Mouse (Mus musculus): Measurements from ENCODE around the gene Zfp697.
"Not testable (repeated sequence)": the region's sequence is repeated elsewhere in the genome, so short reads cannot be mapped to it uniquely, and the experiment has no call there.

Zfp697 gene

DNA sequence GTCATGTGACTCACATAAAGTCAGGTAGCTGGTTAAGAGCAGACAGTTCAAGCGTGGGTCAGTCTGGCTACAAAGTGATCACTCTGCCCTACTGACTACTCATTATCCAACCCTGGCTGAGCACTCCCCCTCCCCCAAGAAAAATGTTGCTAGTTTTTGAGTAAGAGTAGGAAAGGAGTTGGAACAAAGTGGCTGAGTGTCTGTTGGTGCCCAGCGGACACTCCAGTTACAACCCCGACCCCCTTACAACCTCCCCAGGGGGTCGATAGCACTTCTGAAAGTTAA lies 37.5 kb downstream of the Zfp697 start:
- DNase-seq (ENCODE audit: low spot score): no peak

DNA sequence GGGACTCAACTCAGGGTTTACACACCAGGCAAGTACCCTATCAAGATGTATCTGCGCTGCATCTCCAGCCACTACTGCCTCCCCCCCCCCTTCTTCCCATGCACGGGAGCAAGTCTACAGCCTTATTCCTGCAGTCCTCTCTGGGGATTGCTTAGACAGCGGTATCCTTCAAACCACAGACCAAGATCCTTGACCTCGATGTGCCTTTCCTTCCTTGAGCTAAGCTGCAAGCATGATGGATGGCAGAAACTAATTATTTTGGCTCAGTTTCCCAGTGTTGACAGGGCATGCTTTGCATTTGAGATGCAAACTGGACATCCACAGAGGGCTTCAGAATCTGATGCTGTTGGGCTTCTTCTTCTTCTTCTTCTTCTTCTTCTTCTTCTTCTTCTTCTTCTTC lies 40.7 kb downstream of the Zfp697 start:
- no peak for DNase-seq (ENCODE audit: low spot score)

DNA sequence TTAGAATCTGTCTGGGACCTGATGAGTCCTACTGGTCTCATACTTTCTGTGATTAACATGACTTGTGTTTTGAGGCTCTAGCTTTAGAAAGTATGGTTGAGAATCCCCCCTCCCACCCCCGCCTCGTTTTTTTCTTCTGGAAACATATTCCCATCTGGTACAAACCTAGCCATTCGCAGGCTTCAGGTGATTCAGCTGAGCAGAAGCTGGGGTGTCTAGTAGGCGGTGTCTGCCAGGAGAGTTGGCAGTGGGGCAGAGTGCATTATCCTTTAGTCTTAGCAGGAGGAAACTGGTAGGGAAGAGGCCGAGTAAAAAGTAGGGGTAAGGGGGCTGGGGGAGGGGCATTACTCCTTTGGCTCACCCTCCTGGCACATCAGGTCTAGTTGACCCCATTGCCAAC lies 44.5 kb downstream of the Zfp697 start:
- DNase-seq (ENCODE audit: low spot score): no peak

DNA sequence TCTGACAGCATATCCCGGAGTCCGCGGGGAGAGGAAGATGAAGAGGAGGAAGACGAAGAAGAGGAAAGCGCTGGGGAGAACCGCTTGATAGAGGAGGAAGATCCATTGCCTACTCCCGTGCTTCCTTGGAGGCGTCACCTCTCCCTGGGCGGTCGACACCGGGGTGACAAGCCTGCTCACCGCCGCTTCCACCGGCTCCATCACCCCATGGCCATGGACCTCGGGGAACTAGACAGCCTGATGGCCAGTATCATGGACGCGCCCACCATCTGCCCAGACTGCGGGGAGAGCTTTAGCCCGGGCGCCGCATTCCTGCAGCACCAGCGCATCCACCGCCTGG lies 45.0 kb downstream of the Zfp697 start:
- DNase-seq (ENCODE audit: low spot score): no peak

DNA sequence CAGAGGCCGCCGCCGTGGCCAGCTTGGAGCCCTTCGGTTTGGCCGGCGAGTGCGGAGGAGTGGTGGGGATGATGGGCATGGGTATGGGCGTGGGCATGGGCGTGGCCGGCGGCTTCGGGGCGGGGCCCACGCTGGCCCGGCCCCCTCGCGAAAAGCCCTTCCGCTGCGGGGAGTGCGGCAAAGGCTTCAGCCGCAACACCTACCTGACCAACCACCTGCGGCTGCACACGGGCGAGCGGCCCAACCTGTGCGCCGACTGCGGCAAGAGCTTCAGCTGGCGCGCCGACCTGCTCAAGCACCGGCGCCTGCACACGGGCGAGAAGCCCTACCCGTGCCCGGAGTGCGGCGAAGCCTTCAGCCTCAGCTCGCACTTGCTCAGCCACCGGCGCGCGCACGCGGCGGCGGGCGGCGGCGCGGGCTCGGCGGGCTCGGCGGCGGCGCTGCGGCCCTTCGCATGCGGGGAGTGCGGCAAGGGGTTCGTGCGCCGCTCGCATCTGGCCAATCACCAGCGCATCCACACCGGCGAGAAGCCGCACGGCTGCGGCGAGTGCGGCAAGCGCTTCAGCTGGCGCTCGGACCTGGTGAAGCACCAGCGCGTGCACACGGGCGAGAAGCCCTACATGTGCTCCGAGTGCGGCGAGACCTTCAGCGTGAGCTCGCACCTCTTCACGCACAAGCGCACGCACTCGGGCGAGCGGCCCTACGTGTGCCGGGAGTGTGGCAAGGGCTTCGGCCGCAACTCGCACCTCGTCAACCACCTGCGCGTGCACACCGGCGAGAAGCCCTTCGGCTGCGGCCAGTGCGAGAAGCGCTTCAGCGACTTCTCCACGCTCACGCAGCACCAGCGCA lies 45.6 kb downstream of the Zfp697 start:
- peak; percentile 84 for DNase-seq (ENCODE audit: low spot score)

DNA sequence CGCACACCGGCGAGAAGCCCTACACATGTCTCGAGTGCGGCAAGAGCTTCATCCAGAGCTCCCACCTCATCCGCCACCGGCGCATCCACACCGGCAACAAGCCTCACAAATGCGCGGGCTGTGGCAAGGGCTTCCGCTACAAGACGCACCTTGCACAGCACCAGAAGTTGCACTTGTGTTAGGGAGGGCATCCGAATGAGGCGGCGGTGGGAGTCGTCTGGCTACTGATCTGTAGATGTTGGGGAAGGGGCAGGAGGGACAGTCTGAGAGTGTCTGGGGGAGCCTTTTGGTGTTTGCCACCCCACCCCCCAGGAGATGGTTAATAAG lies 46.2 kb downstream of the Zfp697 start:
- no peak for DNase-seq (ENCODE audit: low spot score)

DNA sequence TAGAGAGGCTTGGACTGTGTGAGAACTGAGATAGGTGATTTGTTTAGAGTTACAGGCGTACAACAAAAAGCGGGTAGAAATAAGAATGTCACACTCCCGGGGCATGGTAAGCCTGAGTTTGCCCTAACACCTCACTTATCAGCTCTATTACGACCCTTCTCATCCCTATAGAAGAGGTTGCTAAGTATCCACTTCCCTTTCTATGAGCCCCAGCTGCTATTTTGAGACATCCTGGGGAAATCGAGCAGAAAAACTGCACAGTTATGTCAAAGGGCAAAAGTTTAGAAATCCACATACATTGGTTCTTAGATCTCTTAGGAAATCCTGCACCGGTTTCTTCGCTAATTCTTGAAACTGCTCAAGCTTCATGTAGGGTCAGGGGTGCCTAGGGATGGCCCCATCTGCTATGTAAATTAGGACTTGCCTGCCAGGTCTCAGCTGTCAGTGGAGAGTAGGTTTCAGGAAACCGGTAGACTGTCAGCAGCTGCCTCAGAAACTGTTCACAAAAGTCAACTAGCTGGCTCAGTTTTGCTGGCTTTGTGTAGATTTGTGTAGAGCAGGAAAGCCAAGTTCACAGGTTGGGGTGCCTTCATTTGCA lies 46.8 kb downstream of the Zfp697 start:
- DNase-seq (ENCODE audit: low spot score): no peak

DNA sequence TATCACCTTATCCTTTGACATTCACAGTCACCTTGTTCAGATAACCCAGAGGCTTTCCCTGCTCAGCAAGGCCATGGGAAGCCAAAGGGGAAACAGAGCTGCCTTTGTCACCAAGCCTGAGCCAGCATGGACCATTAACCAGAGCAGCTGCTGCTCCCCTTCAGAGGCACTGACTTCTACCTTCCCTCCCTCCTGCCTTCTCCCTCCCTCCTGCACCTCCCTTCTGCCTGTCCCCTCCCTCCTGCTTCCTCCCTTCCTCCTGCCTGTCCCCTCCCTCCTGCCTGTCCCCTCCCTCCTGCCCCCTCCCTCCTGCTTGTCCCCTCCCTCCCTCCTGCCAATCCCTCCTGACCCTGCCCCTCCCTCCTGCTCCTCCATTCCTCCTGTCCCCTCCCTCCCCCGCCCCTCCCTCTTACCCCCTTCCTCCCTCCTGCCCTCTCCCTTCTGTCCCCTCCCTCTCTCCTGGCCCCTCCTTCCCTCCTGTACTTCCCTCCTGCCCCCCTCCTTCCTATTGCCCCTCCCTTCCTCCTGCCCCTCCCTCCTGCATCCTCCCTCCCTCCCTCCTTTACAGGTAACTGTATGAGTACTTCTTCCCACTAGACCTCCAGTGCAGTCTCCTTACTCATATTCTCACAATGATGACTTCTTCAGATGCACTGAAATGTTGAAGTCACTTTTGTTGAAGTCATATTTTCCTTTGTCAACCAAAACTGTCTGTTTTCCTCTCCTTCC lies 52.0 kb downstream of the Zfp697 start:
- no peak for DNase-seq (ENCODE audit: low spot score)

DNA sequence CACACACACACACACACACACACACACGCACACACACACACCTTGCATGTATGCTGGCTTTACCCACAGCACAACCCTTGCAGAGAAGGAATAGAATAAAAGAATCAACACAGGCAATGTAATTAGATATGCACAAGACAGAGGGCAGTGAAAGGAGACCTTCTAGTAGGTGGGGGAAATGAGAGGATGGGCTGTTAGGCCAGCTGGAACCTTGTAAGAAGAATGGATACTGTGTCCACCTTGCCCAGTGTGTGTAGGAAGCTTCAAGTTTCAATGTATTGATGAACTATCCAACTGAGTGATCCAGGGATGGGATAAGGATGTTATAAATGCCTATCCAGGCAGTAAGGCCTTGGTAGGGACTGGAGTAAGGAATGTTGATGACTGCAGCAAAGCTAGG lies 52.8 kb downstream of the Zfp697 start:
- DNase-seq (ENCODE audit: low spot score): no peak

DNA sequence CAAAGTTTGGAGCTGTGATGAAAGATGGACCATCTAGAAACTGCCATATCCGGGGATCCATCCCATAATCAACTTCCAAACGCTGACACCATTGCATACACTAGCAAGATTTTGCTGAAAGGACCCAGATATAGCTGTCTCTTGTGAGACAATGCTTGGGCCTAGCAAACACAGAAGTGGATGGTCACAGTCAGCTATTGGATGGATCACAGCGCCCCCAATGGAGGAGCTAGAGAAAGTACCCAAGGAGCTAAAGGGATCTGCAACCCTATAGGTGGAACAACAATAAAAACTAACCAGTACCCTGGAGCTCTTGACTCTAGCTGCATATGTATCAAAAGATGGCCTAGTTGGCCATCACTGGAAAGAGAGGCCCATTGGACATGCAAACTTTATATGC lies 60.0 kb downstream of the Zfp697 start:
- not testable (repeated sequence) for DNase-seq (ENCODE audit: low spot score)

DNA sequence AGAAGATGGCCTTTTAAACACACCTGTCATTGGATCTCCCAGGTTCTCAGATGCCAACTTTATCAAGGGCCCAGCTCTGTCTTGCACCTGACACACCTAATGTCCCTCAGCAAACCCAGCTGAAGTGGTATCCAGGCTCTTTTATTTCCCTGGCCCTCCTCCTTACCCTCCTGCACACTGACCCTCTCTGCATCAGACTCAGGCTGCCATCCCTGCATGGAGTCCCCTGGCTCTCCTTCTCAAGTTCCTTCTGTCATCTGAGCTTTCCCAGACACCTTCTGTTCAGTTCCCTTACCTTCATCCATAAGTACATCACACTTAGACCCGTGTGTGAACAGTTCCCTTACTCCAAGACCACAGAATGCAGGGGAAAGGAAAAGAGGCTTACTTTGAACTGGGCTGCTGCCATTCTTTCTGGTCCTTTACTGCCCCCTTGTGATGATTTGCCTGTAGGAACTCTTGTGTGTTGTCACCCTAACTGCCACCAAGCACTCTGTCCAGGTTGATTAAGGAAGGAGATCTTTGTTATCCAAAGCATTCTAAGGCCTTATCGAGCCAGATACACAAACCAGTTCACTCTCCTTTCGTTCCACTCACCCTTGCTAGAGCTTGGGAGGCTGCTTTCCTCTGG lies 61.0 kb downstream of the Zfp697 start:
- DNase-seq (ENCODE audit: low spot score): not testable (repeated sequence)

DNA sequence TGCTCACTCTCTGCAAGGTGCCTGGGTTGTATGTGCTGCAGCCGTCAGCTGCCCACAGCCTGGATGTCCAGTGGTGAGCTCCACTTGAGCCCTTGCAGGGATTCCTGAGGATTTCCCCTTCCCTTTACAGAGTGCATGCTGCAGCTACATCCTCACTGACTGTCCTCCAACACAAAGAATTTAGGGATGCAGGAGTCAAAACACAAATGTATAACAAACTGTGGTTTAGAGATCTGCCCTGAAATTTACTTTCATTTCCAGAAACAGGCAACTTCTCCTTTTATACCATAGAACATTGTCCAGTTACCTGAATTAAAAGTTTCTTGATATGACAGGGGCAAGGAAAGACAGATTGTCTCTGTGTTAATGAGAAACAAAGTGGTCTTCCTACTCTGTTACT lies 61.7 kb downstream of the Zfp697 start:
- not testable (repeated sequence) for DNase-seq (ENCODE audit: low spot score)

DNA sequence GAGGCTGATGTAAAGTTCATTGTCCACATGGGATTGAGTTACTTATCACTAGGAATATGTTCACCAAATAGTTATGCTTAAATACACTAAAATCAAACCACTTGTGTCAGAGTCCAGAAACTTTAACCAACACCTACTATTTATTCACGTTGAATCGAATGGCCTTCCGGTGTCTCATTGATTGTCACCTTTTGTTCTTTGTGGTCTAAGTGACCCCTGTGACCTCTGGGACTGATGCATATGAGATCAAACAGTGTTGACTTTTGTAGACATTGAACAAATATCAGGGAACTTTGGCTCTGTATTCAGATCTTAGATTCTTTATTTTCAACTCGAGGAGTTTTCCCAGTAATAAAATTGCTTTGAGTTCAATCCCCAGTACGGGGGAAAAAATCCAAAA lies 71.5 kb downstream of the Zfp697 start:
- DNase-seq (ENCODE audit: low spot score): not testable (repeated sequence)

DNA sequence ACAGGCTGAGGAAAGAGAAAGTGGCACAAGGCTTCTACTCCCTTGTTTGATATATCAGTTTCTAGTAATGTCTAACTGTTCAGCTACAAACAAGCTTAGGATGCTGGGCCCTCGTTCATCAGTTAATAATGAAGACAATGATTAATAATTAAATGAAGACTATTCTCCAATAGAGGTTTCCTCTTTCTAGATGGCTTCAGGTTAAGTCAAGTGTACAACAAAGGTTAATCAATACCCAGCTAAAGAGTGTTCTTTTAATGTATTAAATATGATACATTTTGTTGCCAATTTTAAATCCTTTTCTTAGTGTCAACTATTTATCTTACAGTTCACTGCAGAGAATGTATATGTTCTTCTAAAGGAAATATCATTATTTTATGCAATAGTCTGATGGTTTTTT lies 74.8 kb downstream of the Zfp697 start, which contains the start of gene Gm4450:
Gene Gm4450 (minus strand): TSS at position 101 of the 400 bp plus-strand sequence.
- not testable (repeated sequence) for DNase-seq (ENCODE audit: low spot score)

DNA sequence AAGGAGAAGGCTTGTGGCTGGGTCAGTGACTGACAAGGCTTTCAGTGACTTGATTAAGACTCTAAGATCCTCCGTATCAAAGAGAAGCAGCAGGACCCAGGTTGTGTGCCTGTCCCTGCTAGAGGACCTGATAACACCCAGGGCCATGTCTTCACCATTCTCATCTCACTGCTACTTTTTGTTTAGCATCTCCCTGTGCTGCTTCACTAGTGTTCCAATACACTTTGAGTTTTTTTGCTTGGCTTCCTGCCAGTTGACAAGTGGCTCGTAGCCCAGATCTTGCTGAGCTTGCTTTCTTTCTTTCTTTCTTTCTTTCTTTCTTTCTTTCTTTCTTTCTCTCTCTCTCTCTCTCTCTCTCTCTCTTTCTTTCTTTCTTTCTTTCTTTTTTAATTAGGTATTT lies 87.1 kb downstream of the Zfp697 start:
- DNase-seq (ENCODE audit: low spot score): not testable (repeated sequence)

DNA sequence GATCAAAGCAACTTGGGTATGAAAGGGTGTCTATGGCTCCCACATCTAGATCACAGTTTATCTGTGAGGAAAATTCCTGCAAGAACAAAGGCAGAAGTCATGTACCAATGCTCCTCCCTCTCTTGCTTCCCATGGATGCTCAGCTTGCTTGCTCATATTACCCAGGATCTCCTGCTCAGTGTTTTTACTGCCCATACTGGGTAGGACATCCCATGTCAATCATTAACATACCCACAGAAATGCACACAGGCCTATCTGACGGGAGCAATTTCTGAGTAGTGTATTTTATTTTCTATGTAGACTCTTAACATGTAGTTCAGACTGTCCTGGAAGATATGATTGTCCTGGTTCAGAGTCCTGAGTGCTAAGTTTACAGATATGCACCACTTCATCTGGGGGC lies 88.8 kb downstream of the Zfp697 start:
- not testable (repeated sequence) for DNase-seq (ENCODE audit: low spot score)

DNA sequence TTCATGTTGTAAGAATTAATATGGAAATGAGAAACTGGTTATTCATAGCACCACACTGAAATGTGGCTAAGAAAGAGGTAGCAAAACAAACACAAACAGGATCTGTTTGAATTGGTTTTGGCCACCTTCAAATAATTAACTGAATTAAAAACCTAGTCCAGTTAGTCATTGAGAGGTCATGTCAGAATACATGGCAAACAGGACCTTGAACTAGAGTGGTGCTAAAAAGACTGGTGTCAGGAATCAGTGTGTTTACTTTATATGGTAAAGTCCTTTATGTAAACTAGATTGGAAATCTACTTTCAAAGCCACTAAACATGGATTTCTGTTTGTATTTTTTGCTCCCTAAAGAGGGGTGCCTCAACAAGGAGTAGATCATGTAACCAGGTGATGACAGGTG lies 89.2 kb downstream of the Zfp697 start:
- not testable (repeated sequence) for DNase-seq (ENCODE audit: low spot score)

DNA sequence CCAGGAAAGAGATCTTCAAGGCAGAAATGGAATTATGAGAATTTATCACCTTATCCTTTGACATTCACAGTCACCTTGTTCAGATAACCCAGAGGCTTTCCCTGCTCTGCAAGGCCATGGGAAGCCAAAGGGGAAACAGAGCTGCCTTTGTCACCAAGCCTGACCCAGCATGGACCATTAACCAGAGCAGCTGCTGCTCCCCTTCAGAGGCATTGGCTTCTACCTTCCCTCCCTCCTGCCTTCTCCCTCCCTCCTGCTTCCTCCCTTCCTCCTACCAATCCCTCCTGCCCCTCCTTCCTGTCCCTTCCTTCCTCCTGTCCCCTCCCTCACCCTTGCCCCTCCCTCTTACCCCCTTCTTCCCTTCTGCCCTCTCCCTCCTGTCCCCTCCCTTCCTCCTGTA lies 111.9 kb downstream of the Zfp697 start:
- DNase-seq (ENCODE audit: low spot score): not testable (repeated sequence)

DNA sequence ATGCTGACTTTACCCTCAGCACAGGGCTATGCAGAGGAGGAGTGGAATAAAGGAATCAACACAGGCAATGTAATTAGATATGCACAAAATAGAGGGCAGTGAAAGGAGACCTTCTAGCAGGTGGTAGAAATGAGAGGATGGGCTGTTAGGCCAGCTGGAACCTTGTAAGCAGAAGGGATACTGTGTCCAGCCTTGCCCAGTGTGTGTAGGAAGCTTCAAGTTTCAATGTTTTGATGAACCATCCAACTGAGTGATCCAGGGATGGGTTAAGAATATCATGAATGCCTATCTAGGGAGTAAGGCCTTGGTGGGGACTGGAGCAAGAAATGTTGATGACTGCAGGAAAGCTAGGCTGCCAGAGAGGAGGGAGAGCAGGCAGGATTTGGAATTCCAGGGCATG lies 112.8 kb downstream of the Zfp697 start:
- DNase-seq (ENCODE audit: low spot score): not testable (repeated sequence)

DNA sequence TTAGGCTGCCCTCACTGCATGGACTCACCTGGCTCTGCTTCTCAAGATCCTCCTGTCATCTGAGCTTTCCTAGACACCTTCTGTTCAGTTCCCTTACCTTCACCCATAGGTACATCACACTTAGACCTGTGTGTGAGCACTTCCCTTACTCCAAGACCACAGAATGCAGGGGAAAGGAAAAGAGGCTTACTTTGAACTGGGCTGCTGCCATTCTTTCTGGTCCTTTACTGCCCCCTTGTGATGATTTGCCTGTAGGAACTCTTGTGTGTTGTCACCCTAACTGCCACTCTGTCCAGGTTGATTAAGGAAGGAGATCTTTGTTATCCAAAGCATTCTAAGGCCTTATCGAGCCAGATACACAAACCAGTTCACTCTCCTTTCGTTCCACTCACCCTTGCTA lies 114.5 kb downstream of the Zfp697 start:
- DNase-seq (ENCODE audit: low spot score): not testable (repeated sequence)

DNA sequence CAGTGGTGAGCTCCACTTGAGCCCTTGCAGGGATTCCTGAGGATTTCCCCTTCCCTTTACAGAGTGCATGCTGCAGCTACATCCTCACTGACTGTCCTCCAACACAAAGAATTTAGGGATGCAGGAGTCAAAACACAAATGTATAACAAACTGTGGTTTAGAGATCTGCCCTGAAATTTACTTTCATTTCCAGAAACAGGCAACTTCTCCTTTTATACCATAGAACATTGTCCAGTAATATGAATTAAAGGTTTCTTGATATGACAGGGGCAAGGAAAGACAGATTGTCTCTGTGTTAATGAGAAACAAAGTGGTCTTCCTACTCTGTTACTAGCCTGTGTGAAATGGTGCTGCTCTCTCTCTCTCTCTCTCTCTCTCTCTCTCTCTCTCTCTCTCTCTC lies 115.1 kb downstream of the Zfp697 start:
- not testable (repeated sequence) for DNase-seq (ENCODE audit: low spot score)

DNA sequence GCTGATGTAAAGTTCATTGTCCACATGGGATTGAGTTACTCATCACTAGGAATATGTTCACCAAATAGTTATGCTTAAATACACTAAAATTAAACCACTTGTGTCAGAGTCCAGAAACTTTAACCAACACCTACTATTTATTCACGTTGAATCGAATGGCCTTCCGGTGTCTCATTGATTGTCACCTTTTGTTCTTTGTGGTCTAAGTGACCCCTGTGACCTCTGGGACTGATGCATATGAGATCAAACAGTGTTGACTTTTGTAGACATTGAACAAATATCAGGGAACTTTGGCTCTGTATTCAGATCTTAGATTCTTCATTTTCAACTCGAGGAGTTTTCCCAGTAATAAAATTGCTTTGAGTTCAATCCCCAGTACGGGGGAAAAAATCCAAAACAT lies 125.0 kb downstream of the Zfp697 start:
- not testable (repeated sequence) for DNase-seq (ENCODE audit: low spot score)

DNA sequence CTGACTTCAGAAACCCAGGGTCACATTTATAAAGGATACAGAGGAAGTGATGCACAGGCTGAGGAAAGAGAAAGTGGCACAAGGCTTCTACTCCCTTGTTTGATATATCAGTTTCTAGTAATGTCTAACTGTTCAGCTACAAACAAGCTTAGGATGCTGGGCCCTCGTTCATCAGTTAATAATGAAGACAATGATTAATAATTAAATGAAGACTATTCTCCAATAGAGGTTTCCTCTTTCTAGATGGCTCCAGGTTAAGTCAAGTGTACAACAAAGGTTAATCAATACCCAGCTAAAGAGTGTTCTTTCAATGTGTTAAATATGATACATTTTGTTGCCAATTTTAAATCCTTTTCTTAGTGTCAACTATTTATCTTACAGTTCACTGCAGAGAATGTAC lies 128.2 kb downstream of the Zfp697 start, which contains the start of gene Hsd3b4:
Gene Hsd3b4 (minus strand): TSS at position 101 of the 400 bp plus-strand sequence.
- not testable (repeated sequence) for DNase-seq (ENCODE audit: low spot score)
